Comparison of ENCODE assay signal across 1 mouse cellular context in genomic region chr9:50774026-50774462, GRCm38 (mm10).
TF ChIP-seq lines count a peak whose summit lies in the region.

No protein-coding gene starts in this region.

TF ChIP-seq in CH12.LX, 34 proteins besides CTCF, POLR2A, EP300 and RAD21 (continued from another document):
- TF ChIP-seq MXI1 (IDR thresholded peaks at IDR 0.05; ENCODE audit: low read depth, low read length) (0 out of 2 replicates have a peak, but pooled peaks have one; percentile 23), POLR2AphosphoS2 (IDR thresholded peaks at IDR 0.05; ENCODE audit: low read depth, low read length) (no peak), GABPA (IDR thresholded peaks at IDR 0.05; ENCODE audit: insufficient replicate concordance, low read depth, low read length) (no peak), MEF2A (IDR thresholded peaks at IDR 0.05; ENCODE audit: borderline replicate concordance, low read depth, low read length) (0 out of 2 replicates have a peak, but pooled peaks have one; percentile 35), ETS1 (conservative IDR thresholded peaks at IDR 0.05; ENCODE audit: low read depth, low read length) (no peak; the same call in 1 of the 2 replicates), SMC3 (IDR thresholded peaks at IDR 0.05; ENCODE audit: low read depth, low read length) (no peak), ELF1 (IDR thresholded peaks at IDR 0.05; ENCODE audit: low read depth, low read length) (no peak), MAZ (IDR thresholded peaks at IDR 0.05; ENCODE audit: low read depth, low read length) (no peak), E2F4 (IDR thresholded peaks at IDR 0.05; ENCODE audit: insufficient replicate concordance, low read depth, low read length) (no peak), MAX (IDR thresholded peaks at IDR 0.05; ENCODE audit: low read length) (0 out of 2 replicates have a peak, but pooled peaks have one; percentile 39), SIN3A (IDR thresholded peaks at IDR 0.05; ENCODE audit: low read length) (no peak), PAX5 (IDR thresholded peaks at IDR 0.05; ENCODE audit: low read length) (no peak), JUN (IDR thresholded peaks at IDR 0.05; ENCODE audit: insufficient read depth, low read depth, low read length) (0 out of 2 replicates have a peak, but pooled peaks have one; percentile 8), HCFC1 (IDR thresholded peaks at IDR 0.05; ENCODE audit: low read depth, low read length) (no peak), ZMIZ1 (IDR thresholded peaks at IDR 0.05; ENCODE audit: low read depth, low read length) (no peak), ZKSCAN1 (IDR thresholded peaks at IDR 0.05; ENCODE audit: borderline replicate concordance, low read depth, low read length) (no peak), TCF12 (IDR thresholded peaks at IDR 0.05; ENCODE audit: low read depth, low read length) (no peak), CHD2 (IDR thresholded peaks at IDR 0.05; ENCODE audit: low read length) (no peak), USF1 (IDR thresholded peaks at IDR 0.05; ENCODE audit: low read depth, low read length) (no peak), ZNF384 (IDR thresholded peaks at IDR 0.05; ENCODE audit: low read depth, low read length) (no peak), CHD1 (IDR thresholded peaks at IDR 0.05; ENCODE audit: low read depth, low read length) (peak; percentile 61), MAFK (IDR thresholded peaks at IDR 0.05; ENCODE audit: insufficient replicate concordance, low read length) (no peak), NRF1 (IDR thresholded peaks at IDR 0.05; ENCODE audit: low read depth, low read length) (no peak)
